In genomic region chr15:102203835-102204381, GRCm38 (mm10) we compare ENCODE assay signal across 8 mouse cellular contexts. TPM values are rescaled to one million over a fixed set of nuclear protein-coding genes. Genes with fewer than 3 reads are reported as not detected.
DNase-seq lines count a peak whose midpoint lies in the region; ATAC-seq and TF ChIP-seq lines count a peak whose summit lies in the region.

No protein-coding gene starts in this region.

- H3K9ac ChIP-seq in heart, embryonic 14.5 days (ENCODE audit: low read length), result peak overlapping the region; percentile 91
- H3K9ac ChIP-seq in liver, embryonic 14.5 days (replicated peaks), result peak overlapping the region; percentile 93
- peak overlapping the region; percentile 96 for H3K9ac ChIP-seq in neural tube, embryonic 11.5 days (ENCODE audit: low read length)
- H3K9ac ChIP-seq in stomach, embryonic 16.5 days (ENCODE audit: low read length), result peak overlapping the region; percentile 99

- peak; percentile 16 for ATAC-seq in heart, embryonic 14.5 days (ENCODE audit: insufficient number of reproducible peaks, insufficient read depth, low FRiP score, low read depth)
- peak; percentile 63 for ATAC-seq in liver, embryonic 14.5 days (ENCODE audit: insufficient read depth)
- ATAC-seq in neural tube, embryonic 11.5 days (ENCODE audit: insufficient read depth, low FRiP score, low TSS enrichment), result 0 out of 2 replicates have a peak, but pooled peaks have one; percentile 24
- ATAC-seq in stomach, embryonic 16.5 days (ENCODE audit: insufficient read depth, low FRiP score), result peak; percentile 48

- H3K4me3 ChIP-seq in brown adipose tissue, adult 24 weeks (ENCODE audit: insufficient read depth, low read depth, low read length), result peak overlapping the region; percentile 82
- H3K4me3 ChIP-seq in forebrain, embryonic 10.5 days, result peak overlapping the region; percentile 86
- peak overlapping the region; percentile 89 to 95 for H3K4me3 ChIP-seq in heart, embryonic 14.5 days (ENCODE audit: control insufficient read depth in 1 of 2, insufficient read depth in 1 of 2, low read depth in 1 of 2, low read length in 2 of 2)
- peak overlapping the region; percentile 90 to 97 for H3K4me3 ChIP-seq in liver, embryonic 14.5 days (ENCODE audit: insufficient read depth in 1 of 2, low read depth in 2 of 2, low read length in 2 of 2)
- H3K4me3 ChIP-seq in neural tube, embryonic 11.5 days (ENCODE audit: low read depth, low read length), result peak overlapping the region; percentile 92
- peak overlapping the region; percentile 89 for H3K4me3 ChIP-seq in stomach, embryonic 16.5 days (replicated peaks; ENCODE audit: low read length)

- no peak for TF ChIP-seq EP300 in liver, embryonic 14.5 days (IDR thresholded peaks at IDR 0.05; ENCODE audit: low read depth)

- peaks cover 11% of the 10 kb centered on the region for H3K4me1 ChIP-seq in brown adipose tissue, adult 24 weeks (ENCODE audit: control insufficient read depth, insufficient read depth, insufficient read length, low read length)
- H3K4me1 ChIP-seq in forebrain, embryonic 10.5 days, result peaks cover 35% of the 10 kb centered on the region
- peaks cover 11 to 30% of the 10 kb centered on the region in 2 experiments for H3K4me1 ChIP-seq in heart, embryonic 14.5 days (ENCODE audit: control insufficient read depth in 2 of 2, insufficient read depth in 2 of 2, low read length in 2 of 2)
- peaks cover 8 to 21% of the 10 kb centered on the region in 2 experiments for H3K4me1 ChIP-seq in liver, embryonic 14.5 days (replicated peaks; ENCODE audit: control insufficient read depth in 2 of 2, insufficient read depth in 2 of 2, low read length in 1 of 2)
- peaks cover 13% of the 10 kb centered on the region for H3K4me1 ChIP-seq in neural tube, embryonic 11.5 days (ENCODE audit: control insufficient read depth, insufficient read depth, low read length)
- H3K4me1 ChIP-seq in stomach, embryonic 16.5 days (ENCODE audit: control insufficient read depth, insufficient read depth, low read length), result peaks cover 32% of the 10 kb centered on the region

- under 1% methylated on average over 39 of the region's 72 CpGs for WGBS in forebrain, embryonic 10.5 days
- WGBS in heart, embryonic 14.5 days, result under 1% methylated on average over 36 of the region's 72 CpGs
- whole genome bisulfite sequencing in liver, embryonic 14.5 days (ENCODE audit: insufficient replicate concordance), result 0% methylated on average over 37 of the region's 72 CpGs
- under 1% methylated on average over 37 of the region's 72 CpGs for WGBS in neural tube, embryonic 11.5 days
- under 1% methylated on average over 43 of the region's 72 CpGs for WGBS in stomach, embryonic 16.5 days

- no peaks in the 10 kb centered on the region for H3K9me3 ChIP-seq in forebrain, embryonic 10.5 days
- H3K9me3 ChIP-seq in heart, embryonic 14.5 days (ENCODE audit: control insufficient read depth, low read length), result no peaks in the 10 kb centered on the region
- H3K9me3 ChIP-seq in liver, embryonic 14.5 days (ENCODE audit: control insufficient read depth, low read length), result no peaks in the 10 kb centered on the region
- no peaks in the 10 kb centered on the region for H3K9me3 ChIP-seq in neural tube, embryonic 11.5 days (ENCODE audit: control insufficient read depth, low read length)
- no peaks in the 10 kb centered on the region for H3K9me3 ChIP-seq in stomach, embryonic 16.5 days (replicated peaks; ENCODE audit: control insufficient read depth, low read length)

- peak overlapping the region; percentile 85 for H3K27ac ChIP-seq in brown adipose tissue, adult 24 weeks (replicated peaks; ENCODE audit: low read depth, low read length)
- H3K27ac ChIP-seq in forebrain, embryonic 10.5 days, result peak overlapping the region; percentile 99
- peak overlapping the region; percentile 95 to 99 for H3K27ac ChIP-seq in heart, embryonic 14.5 days (replicated peaks in 1 of 2; ENCODE audit: control insufficient read depth in 1 of 2, insufficient read depth in 1 of 2, low read depth in 2 of 2, low read length in 2 of 2)
- H3K27ac ChIP-seq in liver, embryonic 14.5 days, result peak overlapping the region; percentile 72
- H3K27ac ChIP-seq in neural tube, embryonic 11.5 days (ENCODE audit: low read depth, low read length), result peak overlapping the region; percentile 99
- peak overlapping the region; percentile 100 for H3K27ac ChIP-seq in stomach, embryonic 16.5 days (ENCODE audit: low read length)

- TF ChIP-seq CTCF in liver, embryonic 14.5 days (IDR thresholded peaks at IDR 0.05; ENCODE audit: low read depth), result no peak

- DNase-seq in CD8-positive naive resting alpha-beta T cell, adult 2 months (ENCODE audit: low read depth in 2 of 2, low spot score in 2 of 2), result peak; percentile 50 to 59
- peak; percentile 67 for DNase-seq in forebrain, embryonic 10.5 days (ENCODE audit: extremely low spot score, low spot score)
- DNase-seq in kidney, postnatal 25 days, result peak; percentile 68 to 90
- DNase-seq in liver, embryonic 14.5 days (ENCODE audit: low read depth in 3 of 3, low spot score in 3 of 3), result peak; percentile 39 to 51 (median 47)
- DNase-seq in neural tube, embryonic 11.5 days (ENCODE audit: low spot score), result peak; percentile 74

- H3K4me2 ChIP-seq in heart, embryonic 14.5 days (ENCODE audit: low read length), result peak overlapping the region; percentile 67
- H3K4me2 ChIP-seq in liver, embryonic 14.5 days (ENCODE audit: low read depth), result peak overlapping the region; percentile 99
- peak overlapping the region; percentile 50 for H3K4me2 ChIP-seq in neural tube, embryonic 11.5 days (ENCODE audit: low read depth)
- H3K4me2 ChIP-seq in stomach, embryonic 16.5 days (ENCODE audit: low read depth, low read length), result peak overlapping the region; percentile 94

- no peaks in the 10 kb centered on the region for H3K27me3 ChIP-seq in forebrain, embryonic 10.5 days (ENCODE audit: poor library complexity, severe bottlenecking)
- H3K27me3 ChIP-seq in heart, embryonic 14.5 days (ENCODE audit: control insufficient read depth, insufficient read depth, low read length), result no peaks in the 10 kb centered on the region
- H3K27me3 ChIP-seq in liver, embryonic 14.5 days (ENCODE audit: control insufficient read depth, insufficient read depth, low read length), result no peaks in the 10 kb centered on the region
- no peaks in the 10 kb centered on the region for H3K27me3 ChIP-seq in neural tube, embryonic 11.5 days (ENCODE audit: control insufficient read depth, insufficient read depth, low read length)
- H3K27me3 ChIP-seq in stomach, embryonic 16.5 days (ENCODE audit: control insufficient read depth, insufficient read depth, low read length), result no peaks in the 10 kb centered on the region

- H3K36me3 ChIP-seq in forebrain, embryonic 10.5 days (replicated peaks), result peaks cover 49% of the 10 kb centered on the region
- peaks cover 47% of the 10 kb centered on the region for H3K36me3 ChIP-seq in heart, embryonic 14.5 days (ENCODE audit: control insufficient read depth, insufficient read depth, low read length)
- H3K36me3 ChIP-seq in liver, embryonic 14.5 days (replicated peaks; ENCODE audit: control insufficient read depth, insufficient read depth, low read depth), result peaks cover 20% of the 10 kb centered on the region
- peaks cover 4% of the 10 kb centered on the region; the same call in 1 of the 2 replicates for H3K36me3 ChIP-seq in neural tube, embryonic 11.5 days (ENCODE audit: control insufficient read depth, insufficient read depth, low read length)
- peaks cover 11% of the 10 kb centered on the region for H3K36me3 ChIP-seq in stomach, embryonic 16.5 days (ENCODE audit: control insufficient read depth, insufficient read depth, low read length)

RNA-seq across cellular contexts. Expression of gene Csad, which starts 0.6 kb away (rescaled TPM):
- polyA plus RNA-seq in brown adipose tissue, adult 24 weeks (2012; ENCODE audit: insufficient read depth, insufficient read length, missing spikeins), result 137 and 181 TPM in 2 replicates
- 36.0 and 39.9 TPM in 2 replicates for polyA plus RNA-seq in forebrain, embryonic 10.5 days (2016; fragmentation: Nextera tagmentation; extraction: Ambion mirVana)
- 35.1 and 36.4 TPM in 2 replicates for polyA plus RNA-seq in heart, embryonic 14.5 days (2014; fragmentation: Nextera tagmentation; extraction: Ambion mirVana)
- polyA plus RNA-seq in liver, embryonic 14.5 days (2012; rRNA removed), result 14.9 and 17.9 TPM in 2 replicates
- 22.6 and 24.0 TPM in 2 replicates for polyA plus RNA-seq in liver, embryonic 14.5 days (2014; fragmentation: Nextera tagmentation; extraction: Ambion mirVana)
- 32.8 TPM in 2 replicates for polyA plus RNA-seq in neural tube, embryonic 11.5 days (2014; fragmentation: Nextera tagmentation; extraction: Ambion mirVana)
- polyA plus RNA-seq in stomach, embryonic 16.5 days (2015; fragmentation: Nextera tagmentation; extraction: Ambion mirVana), result 47.3 and 50.9 TPM in 2 replicates

RNA-seq across cellular contexts. Expression of gene Zfp740, which starts 0.9 kb away (rescaled TPM):
- 15.9 and 18.0 TPM in 2 replicates for polyA plus RNA-seq in brown adipose tissue, adult 24 weeks (2012; ENCODE audit: insufficient read depth, insufficient read length, missing spikeins)
- polyA plus RNA-seq in forebrain, embryonic 10.5 days (2016; fragmentation: Nextera tagmentation; extraction: Ambion mirVana), result 71.7 and 72.7 TPM in 2 replicates
- 27.1 and 28.4 TPM in 2 replicates for polyA plus RNA-seq in heart, embryonic 14.5 days (2014; fragmentation: Nextera tagmentation; extraction: Ambion mirVana)
- 10.2 and 14.9 TPM in 2 replicates for polyA plus RNA-seq in liver, embryonic 14.5 days (2012; rRNA removed)
- 11.7 and 12.0 TPM in 2 replicates for polyA plus RNA-seq in liver, embryonic 14.5 days (2014; fragmentation: Nextera tagmentation; extraction: Ambion mirVana)
- 65.4 and 66.9 TPM in 2 replicates for polyA plus RNA-seq in neural tube, embryonic 11.5 days (2014; fragmentation: Nextera tagmentation; extraction: Ambion mirVana)
- 46.0 and 49.6 TPM in 2 replicates for polyA plus RNA-seq in stomach, embryonic 16.5 days (2015; fragmentation: Nextera tagmentation; extraction: Ambion mirVana)

RNA-seq across cellular contexts. Expression of gene Itgb7, which starts 27.8 kb away (rescaled TPM):
- 2.0 and 4.6 TPM in 2 replicates for polyA plus RNA-seq in brown adipose tissue, adult 24 weeks (2012; ENCODE audit: insufficient read depth, insufficient read length, missing spikeins)
- polyA plus RNA-seq in forebrain, embryonic 10.5 days (2016; fragmentation: Nextera tagmentation; extraction: Ambion mirVana), result 0.42 and 0.55 TPM in 2 replicates
- polyA plus RNA-seq in heart, embryonic 14.5 days (2014; fragmentation: Nextera tagmentation; extraction: Ambion mirVana), result 0.65 and 1.4 TPM in 2 replicates
- 1.6 and 2.7 TPM in 2 replicates for polyA plus RNA-seq in liver, embryonic 14.5 days (2012; rRNA removed)
- 5.6 and 5.7 TPM in 2 replicates for polyA plus RNA-seq in liver, embryonic 14.5 days (2014; fragmentation: Nextera tagmentation; extraction: Ambion mirVana)
- polyA plus RNA-seq in neural tube, embryonic 11.5 days (2014; fragmentation: Nextera tagmentation; extraction: Ambion mirVana), result 0.95 and 1.3 TPM in 2 replicates
- 5.6 and 6.3 TPM in 2 replicates for polyA plus RNA-seq in stomach, embryonic 16.5 days (2015; fragmentation: Nextera tagmentation; extraction: Ambion mirVana)

RNA-seq across cellular contexts. Expression of gene Rarg, which starts 53.4 kb away (rescaled TPM):
- polyA plus RNA-seq in brown adipose tissue, adult 24 weeks (2012; ENCODE audit: insufficient read depth, insufficient read length, missing spikeins), result 10.3 and 12.1 TPM in 2 replicates
- 27.5 and 31.3 TPM in 2 replicates for polyA plus RNA-seq in forebrain, embryonic 10.5 days (2016; fragmentation: Nextera tagmentation; extraction: Ambion mirVana)
- polyA plus RNA-seq in heart, embryonic 14.5 days (2014; fragmentation: Nextera tagmentation; extraction: Ambion mirVana), result 6.7 and 7.6 TPM in 2 replicates
- 2.3 and 2.5 TPM in 2 replicates for polyA plus RNA-seq in liver, embryonic 14.5 days (2012; rRNA removed)
- 1.9 and 2.1 TPM in 2 replicates for polyA plus RNA-seq in liver, embryonic 14.5 days (2014; fragmentation: Nextera tagmentation; extraction: Ambion mirVana)
- polyA plus RNA-seq in neural tube, embryonic 11.5 days (2014; fragmentation: Nextera tagmentation; extraction: Ambion mirVana), result 24.0 and 26.4 TPM in 2 replicates
- 41.2 and 48.6 TPM in 2 replicates for polyA plus RNA-seq in stomach, embryonic 16.5 days (2015; fragmentation: Nextera tagmentation; extraction: Ambion mirVana)

RNA-seq across cellular contexts. Expression of gene Soat2, which starts 53.6 kb away (rescaled TPM):
- not detected in 2 replicates for polyA plus RNA-seq in brown adipose tissue, adult 24 weeks (2012; ENCODE audit: insufficient read depth, insufficient read length, missing spikeins)
- 0.09 TPM in 1 of 2 replicates, not detected in the other for polyA plus RNA-seq in forebrain, embryonic 10.5 days (2016; fragmentation: Nextera tagmentation; extraction: Ambion mirVana)
- polyA plus RNA-seq in heart, embryonic 14.5 days (2014; fragmentation: Nextera tagmentation; extraction: Ambion mirVana), result 0.20 and 0.32 TPM in 2 replicates
- 34.4 and 36.4 TPM in 2 replicates for polyA plus RNA-seq in liver, embryonic 14.5 days (2012; rRNA removed)
- 21.9 and 25.5 TPM in 2 replicates for polyA plus RNA-seq in liver, embryonic 14.5 days (2014; fragmentation: Nextera tagmentation; extraction: Ambion mirVana)
- 0.13 and 0.22 TPM in 2 replicates for polyA plus RNA-seq in neural tube, embryonic 11.5 days (2014; fragmentation: Nextera tagmentation; extraction: Ambion mirVana)
- 5.4 and 6.2 TPM in 2 replicates for polyA plus RNA-seq in stomach, embryonic 16.5 days (2015; fragmentation: Nextera tagmentation; extraction: Ambion mirVana)

Comparison
In these comparisons a context has a peak if more than half of its experiments do, and no peak if none do; other contexts are left out.
1. Peak in every context shown above with its lines: DNase-seq, ATAC-seq, H3K4me3 ChIP-seq and H3K27ac ChIP-seq.